Mouse (Mus musculus) lung, adult 2 months (tissue): ENCODE results near the gene Ifnl3.

Experiments used
- CTCF ChIP-seq: fragments of 200-500 bp; IDR thresholded peaks from 2 replicates; pipeline ENCODE4 v1.5.1; 2011; ENCODE audit warnings: mild to moderate bottlenecking, low read length, control low read depth; ENCODE audit not compliant: insufficient read depth
- POLR2A ChIP-seq: fragments of 200-500 bp; IDR thresholded peaks from 2 replicates; pipeline ENCODE4 v1.6.1; 2011; ENCODE audit warnings: low read depth, mild to moderate bottlenecking, control low read depth, low read length, borderline replicate concordance; ENCODE audit errors: extremely low read depth

DNA sequence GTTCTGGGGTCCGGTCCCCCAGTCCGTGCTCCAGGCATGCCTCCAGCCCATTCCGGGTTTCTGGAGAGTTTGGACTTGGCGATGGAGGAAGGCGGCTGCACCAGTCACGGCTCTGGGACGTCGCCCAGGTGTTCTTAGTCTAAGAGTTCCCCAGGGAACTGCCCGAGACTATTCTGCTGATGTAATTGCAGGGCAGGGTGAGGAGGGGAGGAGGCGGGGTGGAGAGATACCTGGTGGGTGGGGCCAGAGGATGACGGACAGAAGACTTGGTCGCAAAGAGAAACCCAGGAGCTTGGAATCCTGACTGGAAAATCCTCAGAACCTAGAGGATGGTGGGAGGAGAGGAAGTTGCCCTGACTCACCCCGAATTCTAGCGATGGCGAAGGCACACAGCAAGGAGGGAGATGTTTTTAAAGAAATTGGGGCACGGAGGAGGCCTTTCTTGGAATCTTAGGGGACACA lies 34.6 kb upstream of the Ifnl3 start:
- TF ChIP-seq CTCF, result no peak
- no peak for TF ChIP-seq POLR2A
